In genomic region chr9:44565367-44565766, GRCm38 (mm10) we compare ENCODE assay signal across 11 mouse cellular contexts. TPM values are rescaled to one million over a fixed set of nuclear protein-coding genes. Genes with fewer than 3 reads are reported as not detected.
DNase-seq lines count a peak whose midpoint lies in the region.
"Had no signal": no experiment of that assay in that cellular context is flagged by ENCODE, and none has a peak within 500 bp of the region (broad histone marks: within the 10 kb centered on the region; RNA-seq: fewer than 3 reads in every experiment).

No protein-coding gene starts in this region.

- H3K79me2 ChIP-seq in macrophage (ENCODE audit: inconsistent target): no peaks in the 10 kb centered on the region

- H3K36me3 ChIP-seq in macrophage (ENCODE audit: inconsistent target): no peaks in the 10 kb centered on the region

- peak overlapping the region; percentile 15 for H3K27ac ChIP-seq in macrophage

- 6% methylated on average over 6 of the region's 6 CpGs for WGBS in macrophage (ENCODE audit: missing documents)

- H3K4me3 ChIP-seq in macrophage (ENCODE audit: inconsistent target): no peak overlapping the region

- intact Hi-C loops in left cerebral cortex, postnatal 4 days (cut with DNase I): no loop called here

- peak; percentile 31 for DNase-seq in left cerebral cortex, postnatal 4 days
- DNase-seq in left cerebral cortex, adult 8-10 months (ENCODE audit: low spot score in 2 of 2): no peak
- DNase-seq in MN1 (ENCODE audit: low spot score): peak; percentile 23
- DNase-seq in c-Kit-positive CD71-positive TER-119-positive erythroid progenitor cells, embryonic 14.5 days (ENCODE audit: low spot score): peak; percentile 55
- DNase-seq in urinary bladder, adult 18-20 months (ENCODE audit: low spot score in 2 of 2): no peak
- DNase-seq in lung, postnatal 14 days: no peak
- DNase-seq: lung, embryonic 14.5 days; thymus, postnatal 14 days had no signal

RNA-seq across cellular contexts. Expression of gene Cxcr5, which starts 3.7 kb away (rescaled TPM):
- not detected for total RNA-seq in left cerebral cortex, postnatal 4 days (2021)
- total RNA-seq in left cerebral cortex, adult 8-10 months (2022): not detected
- not detected for total RNA-seq in macrophage (2018; cell fraction: chromatin; rRNA removed)
- under 1 TPM in 13 of 26 experiments, not detected in 13; 0.03 to 0.39 (median 0.07) TPM for total RNA-seq in macrophage (2018; cell fraction: cytosol; rRNA removed)
- under 1 TPM in 3 of 26 experiments, not detected in 23; 0.17 to 0.29 (median 0.21) TPM for total RNA-seq in macrophage (2018; cell fraction: nucleus; rRNA removed)
- 0.09 TPM in 1 of 3 replicates, not detected in the others for polyA plus RNA-seq in macrophage (2018)
- polyA plus RNA-seq: heart, postnatal 0 days; lung, embryonic 14.5 days; neural tube, embryonic 14.5 days had no signal

RNA-seq across cellular contexts. Expression of gene Ddx6, which starts 39.3 kb away (rescaled TPM):
- 100 to 1,000 TPM; 144 to 146 TPM for total RNA-seq in left cerebral cortex, postnatal 4 days (2021)
- total RNA-seq in left cerebral cortex, adult 8-10 months (2022): 100 to 1,000 TPM; 137 to 157 (median 145) TPM
- total RNA-seq in macrophage (2018; cell fraction: chromatin; rRNA removed): 100 to 1,000 TPM in 25 of 26 experiments, 10 to 100 TPM in 1; 97.4 to 201 (median 127) TPM
- 100 to 1,000 TPM; 103 to 169 (median 130) TPM for total RNA-seq in macrophage (2018; cell fraction: cytosol; rRNA removed)
- 100 to 1,000 TPM; 122 to 185 (median 135) TPM for total RNA-seq in macrophage (2018; cell fraction: nucleus; rRNA removed)
- polyA plus RNA-seq in macrophage (2018): 72.2 to 89.3 TPM (median 77.9 TPM) in 3 replicates

Comparison
In these comparisons a context has a peak if more than half of its experiments do, and no peak if none do; other contexts are left out.
1. DNase-seq: peak in left cerebral cortex, postnatal 4 days (single experiment), MN1 (single experiment) and c-Kit-positive CD71-positive TER-119-positive erythroid progenitor cells, embryonic 14.5 days (single experiment); none in left cerebral cortex, adult 8-10 months (0 of 2), urinary bladder, adult 18-20 months (0 of 2) and lung, postnatal 14 days (single experiment).